23 mouse cellular contexts compared by ENCODE assay signal in genomic region chr9:57452624-57453462, GRCm38 (mm10). TPM values are rescaled to one million over a fixed set of nuclear protein-coding genes. Genes with fewer than 3 reads are reported as not detected.
"Had no signal": no experiment of that assay in that cellular context is flagged by ENCODE, and none has a peak within 500 bp of the region (broad histone marks: within the 10 kb centered on the region; RNA-seq: fewer than 3 reads in every experiment).

No protein-coding gene starts in this region.

- H3K4me1 ChIP-seq: kidney, embryonic 15.5 days; limb, embryonic 12.5 days; limb, embryonic 15.5 days; midbrain, embryonic 12.5 days; midbrain, embryonic 15.5 days; neural tube, embryonic 12.5 days had no signal

- H3K9me3 ChIP-seq: kidney, embryonic 15.5 days; limb, embryonic 12.5 days; limb, embryonic 15.5 days; midbrain, embryonic 12.5 days; midbrain, embryonic 15.5 days; neural tube, embryonic 12.5 days had no signal

- H3K4me3 ChIP-seq: kidney, embryonic 15.5 days; limb, embryonic 12.5 days; limb, embryonic 15.5 days; midbrain, embryonic 12.5 days; midbrain, embryonic 15.5 days; neural tube, embryonic 12.5 days had no signal

- DNase-seq: kidney, postnatal 10 days; kidney, postnatal 36 days; left cerebral cortex, postnatal 4 days; liver, postnatal 0 days; lung, embryonic 14.5 days; retina, postnatal 1 day; right cerebral cortex, postnatal 25 days; thymus, adult 2 months; thymus, postnatal 14 days; thymus, postnatal 4 days had no signal

- H3K27ac ChIP-seq: kidney, embryonic 15.5 days; limb, embryonic 12.5 days; limb, embryonic 15.5 days; liver, embryonic 14.5 days; macrophage; midbrain, embryonic 12.5 days; midbrain, embryonic 15.5 days; neural tube, embryonic 12.5 days; stomach, postnatal 0 days had no signal

- H3K9ac ChIP-seq: kidney, embryonic 15.5 days; limb, embryonic 12.5 days; limb, embryonic 15.5 days; liver, embryonic 14.5 days; liver, postnatal 0 days; lung, embryonic 14.5 days; midbrain, embryonic 12.5 days; midbrain, embryonic 15.5 days; neural tube, embryonic 12.5 days had no signal

- H3K4me2 ChIP-seq: kidney, embryonic 15.5 days; limb, embryonic 12.5 days; limb, embryonic 15.5 days; liver, embryonic 11.5 days; lung, embryonic 14.5 days; midbrain, embryonic 12.5 days; midbrain, embryonic 15.5 days; neural tube, embryonic 12.5 days had no signal

- H3K36me3 ChIP-seq: limb, embryonic 12.5 days had no signal

- H3K27me3 ChIP-seq: kidney, embryonic 15.5 days; limb, embryonic 12.5 days; limb, embryonic 15.5 days; midbrain, embryonic 12.5 days; midbrain, embryonic 15.5 days; neural tube, embryonic 12.5 days had no signal

- ATAC-seq: liver, postnatal 0 days; lung, postnatal 0 days; midbrain, embryonic 15.5 days had no signal

RNA-seq across cellular contexts. Expression of gene Scamp5, which starts 15.0 kb away (rescaled TPM):
- total RNA-seq: neutrophil, adult 5-6 weeks had no signal

RNA-seq across cellular contexts. Expression of gene Rpp25, which starts 51.0 kb away (rescaled TPM):
- total RNA-seq: megakaryocyte, adult 5-6 weeks; neutrophil, adult 5-6 weeks had no signal
